Mouse (Mus musculus) monocyte, adult 5-6 weeks (primary cell): ENCODE results near the gene Sema4g. TPM values are rescaled to one million over a fixed set of nuclear protein-coding genes. Genes with fewer than 3 reads are reported as not detected.
"Not testable (repeated sequence)": the region's sequence is repeated elsewhere in the genome, so short reads cannot be mapped to it uniquely, and the experiment has no call there.

Experiments
- ATAC-seq: fragments of 153-309, 156-312 bp; replicated peaks from 2 replicates; pipeline ENCODE4 v1.8.0; 2017; ENCODE audit warnings: mild to moderate bottlenecking; ENCODE audit not compliant: low TSS enrichment, insufficient number of reproducible peaks, severe bottlenecking, poor library complexity, low FRiP score
- total RNA-seq: library from RNA; stranded (forward); fragments of 200-1000, 200-491, 200-594 nt; gene quantifications from 3 replicates; pipeline ENCODE4 v1.2.3, GENCODE M21; 2017

Sema4g gene
- total RNA-seq, 1 experiment from 2014 or later: 0.29 TPM

DNA sequence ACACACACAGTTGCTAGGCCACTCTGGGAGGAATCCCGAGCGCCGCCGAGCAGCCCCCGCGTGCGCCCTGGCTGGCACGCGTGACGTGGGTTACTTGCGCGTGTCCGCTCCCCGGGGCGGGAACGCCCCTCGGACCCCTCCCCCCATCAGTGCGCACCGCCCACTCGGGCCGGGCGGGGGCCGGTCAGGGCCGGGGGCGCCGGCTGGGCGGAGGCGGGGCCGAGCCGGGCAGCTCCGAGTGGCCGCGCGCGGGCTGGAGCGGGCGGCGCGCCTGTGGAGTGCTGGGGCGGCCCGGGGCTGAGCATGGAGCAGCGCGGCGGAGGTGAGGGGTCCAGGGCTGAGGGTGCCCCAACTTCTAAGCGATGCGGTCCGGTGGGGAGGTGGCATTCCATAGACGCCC, 29.0 kb downstream of the Sema4g start:
- ATAC-seq: no peak

DNA sequence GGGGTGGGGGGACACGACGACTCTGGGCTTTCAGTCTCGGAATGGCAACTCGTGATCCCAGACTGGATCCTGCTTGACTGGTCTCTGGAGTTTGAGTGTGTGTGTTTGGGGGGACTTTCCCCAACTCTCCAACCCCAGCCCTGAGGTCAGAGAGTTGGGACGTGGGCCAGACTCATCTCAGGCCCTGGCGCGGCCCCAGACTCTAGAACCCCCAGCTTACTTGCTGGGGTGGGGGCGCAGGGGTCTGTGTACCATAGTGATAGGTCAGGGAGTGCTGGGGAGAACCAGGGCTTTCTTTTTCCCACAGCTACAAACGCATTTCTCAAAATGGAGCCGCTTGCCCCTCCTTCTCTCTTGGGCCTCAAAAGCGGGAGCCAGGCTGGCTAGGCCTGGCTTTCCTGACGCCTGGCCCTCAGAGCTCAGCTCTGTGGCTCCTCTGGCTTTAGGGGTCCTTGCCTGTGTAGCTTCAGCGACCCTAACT, 29.5 kb downstream of the Sema4g start:
- ATAC-seq: no peak

DNA sequence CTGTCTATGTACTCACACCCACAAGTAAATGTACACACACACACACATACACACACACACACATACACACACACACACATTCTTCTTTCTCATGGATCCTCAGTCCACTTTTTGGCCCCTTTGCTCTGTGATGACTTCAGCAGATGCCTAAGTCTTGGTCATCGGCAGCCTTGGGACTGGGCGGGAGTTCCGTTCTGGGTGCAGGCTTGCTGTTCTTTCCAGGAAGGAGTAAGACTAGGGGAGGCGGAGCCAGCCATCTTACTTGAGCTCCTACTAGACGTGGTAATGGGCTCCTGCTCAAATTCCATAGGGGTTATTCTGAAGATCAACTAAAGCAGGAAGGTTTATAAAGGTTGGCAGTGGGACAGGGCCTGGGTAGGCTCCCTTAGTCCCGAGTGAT, 31.4 kb downstream of the Sema4g start:
- no peak for ATAC-seq

DNA sequence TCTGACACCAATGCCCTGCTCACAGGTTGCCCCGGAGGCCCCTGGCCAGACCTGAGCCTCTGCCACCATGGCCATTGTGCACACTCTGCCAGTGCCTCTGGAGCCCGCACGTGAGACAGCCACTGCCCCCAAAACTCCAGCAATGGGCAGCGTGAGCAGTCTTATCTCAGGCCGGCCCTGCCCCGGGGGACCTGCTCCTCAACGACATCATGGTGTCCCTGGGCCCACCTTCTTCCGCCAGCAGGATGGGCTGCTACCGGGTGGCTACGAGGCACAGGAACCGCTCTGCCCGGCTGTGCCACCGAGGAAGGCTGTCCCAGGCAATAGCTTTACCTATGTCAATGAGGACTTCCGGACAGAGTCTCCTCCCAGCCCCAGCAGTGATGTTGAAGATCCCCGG, 32.5 kb downstream of the Sema4g start:
- ATAC-seq: no peak

DNA sequence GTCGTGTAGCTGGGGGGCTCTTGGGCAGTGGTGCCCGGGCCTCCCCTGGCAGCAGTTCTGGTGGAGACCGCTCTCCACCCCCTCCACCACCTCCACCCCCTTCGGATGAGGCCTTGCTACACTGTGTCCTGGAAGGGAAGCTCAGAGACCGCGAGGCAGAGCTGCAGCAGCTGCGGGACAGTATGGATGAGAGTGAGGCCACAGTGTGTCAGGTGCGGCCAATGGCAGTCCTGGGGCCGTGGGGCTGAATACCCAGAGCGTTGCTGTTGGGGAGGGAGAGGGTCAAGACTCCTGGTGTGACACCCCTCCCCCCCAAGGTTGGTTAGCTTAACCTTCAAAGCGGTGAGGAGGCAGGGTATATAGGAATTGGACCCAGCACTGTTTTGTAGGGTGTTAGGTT, 35.1 kb downstream of the Sema4g start:
- no peak for ATAC-seq

DNA sequence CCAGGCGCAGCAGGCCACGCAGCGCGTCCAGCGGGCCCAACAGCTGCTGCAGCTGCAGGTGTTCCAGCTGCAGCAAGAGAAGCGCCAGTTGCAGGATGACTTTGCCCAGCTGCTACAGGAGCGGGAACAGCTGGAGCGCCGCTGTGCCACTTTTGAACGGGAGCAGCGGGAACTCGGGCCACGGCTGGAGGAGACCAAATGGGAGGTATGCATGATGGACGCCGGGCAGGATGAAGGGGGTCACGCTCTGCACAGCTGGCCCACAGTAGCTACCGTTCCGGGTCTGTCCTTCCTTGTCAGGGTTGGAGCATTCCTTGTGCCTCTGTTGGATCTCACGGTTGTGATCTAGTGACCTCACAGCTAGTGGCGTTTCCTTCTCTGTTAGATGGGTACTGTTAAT, 35.9 kb downstream of the Sema4g start:
- no peak for ATAC-seq

DNA sequence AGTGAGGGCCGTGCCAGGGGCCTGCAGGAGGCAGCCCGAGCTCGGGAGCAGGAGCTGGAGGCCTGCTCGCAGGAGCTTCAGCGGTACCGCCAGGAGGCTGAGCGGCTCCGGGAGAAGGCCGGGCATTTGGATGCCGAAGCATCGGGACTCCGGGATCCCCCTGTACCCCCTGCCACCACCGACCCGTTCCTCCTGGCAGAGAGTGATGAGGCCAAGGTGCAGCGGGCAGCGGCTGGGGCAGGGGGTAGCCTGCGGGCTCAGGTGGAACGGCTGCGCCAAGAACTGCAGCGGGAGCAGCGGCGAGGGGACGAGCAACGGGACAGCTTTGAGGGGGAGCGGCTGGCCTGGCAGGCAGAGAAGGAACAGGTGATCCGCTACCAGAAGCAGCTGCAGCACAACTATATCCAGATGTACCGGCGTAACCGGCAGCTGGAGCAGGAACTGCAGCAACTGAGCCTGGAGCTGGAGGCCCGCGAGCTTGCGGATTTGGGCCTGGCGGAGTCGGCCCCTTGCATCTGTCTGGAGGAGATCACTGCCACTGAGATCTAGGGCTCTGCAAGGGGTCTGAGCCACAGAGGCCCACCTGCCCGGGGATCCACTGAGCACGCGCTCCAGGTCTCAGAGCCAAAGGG, 37.2 kb downstream of the Sema4g start:
- ATAC-seq: no peak

DNA sequence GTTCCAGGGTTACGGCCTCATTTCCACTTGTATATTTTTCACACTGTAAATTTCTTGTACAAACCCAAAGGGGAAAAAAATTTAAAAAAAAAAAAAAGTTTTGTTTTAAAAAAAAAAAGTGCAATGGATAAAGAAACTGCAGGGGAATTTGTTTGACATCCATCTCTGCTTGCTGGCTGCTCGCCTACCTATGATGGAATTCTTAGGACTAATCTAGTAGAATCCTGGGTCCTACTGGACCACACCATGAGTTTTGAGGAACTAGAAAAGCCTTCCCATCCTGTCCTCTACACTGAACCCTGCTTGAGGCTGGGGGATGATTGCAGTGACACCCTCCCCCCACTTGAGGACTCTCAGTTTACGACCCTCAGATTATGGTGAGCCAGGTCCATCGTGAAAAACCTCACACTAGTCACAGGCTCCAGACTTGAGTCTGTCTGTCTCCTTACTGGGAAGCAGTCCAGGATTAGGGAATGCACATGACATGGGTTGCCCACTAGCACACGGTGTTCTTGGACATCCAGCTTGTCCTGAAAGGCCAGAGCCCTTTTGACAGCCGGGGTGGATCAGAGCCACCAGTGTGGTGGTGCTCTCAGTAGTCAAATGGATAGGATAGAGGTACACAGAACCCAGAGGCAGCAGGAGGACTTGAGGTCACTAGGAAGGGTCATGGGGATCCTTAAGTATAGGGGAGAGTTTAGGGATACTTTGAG, 38.2 kb downstream of the Sema4g start:
- ATAC-seq: no peak

DNA sequence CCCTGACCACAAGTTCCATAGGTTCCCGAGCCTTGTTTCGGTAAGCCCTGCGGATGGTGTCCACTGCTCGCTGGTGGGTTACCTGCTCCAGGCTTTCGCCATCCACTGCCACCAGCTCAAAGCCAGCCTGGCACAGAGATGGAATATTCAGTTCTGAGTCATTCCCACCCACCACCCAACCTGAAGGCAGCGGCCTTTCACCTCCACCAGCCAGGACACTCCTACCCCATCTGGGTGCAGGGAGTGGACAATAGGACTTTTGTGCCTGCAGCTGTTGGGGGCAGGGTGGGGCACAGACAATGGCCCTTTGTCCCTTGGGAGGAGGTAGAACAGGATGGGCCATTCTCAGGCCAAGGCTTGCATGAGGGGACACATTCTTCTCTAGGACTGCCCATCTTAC, 38.9 kb downstream of the Sema4g start:
- no peak for ATAC-seq

DNA sequence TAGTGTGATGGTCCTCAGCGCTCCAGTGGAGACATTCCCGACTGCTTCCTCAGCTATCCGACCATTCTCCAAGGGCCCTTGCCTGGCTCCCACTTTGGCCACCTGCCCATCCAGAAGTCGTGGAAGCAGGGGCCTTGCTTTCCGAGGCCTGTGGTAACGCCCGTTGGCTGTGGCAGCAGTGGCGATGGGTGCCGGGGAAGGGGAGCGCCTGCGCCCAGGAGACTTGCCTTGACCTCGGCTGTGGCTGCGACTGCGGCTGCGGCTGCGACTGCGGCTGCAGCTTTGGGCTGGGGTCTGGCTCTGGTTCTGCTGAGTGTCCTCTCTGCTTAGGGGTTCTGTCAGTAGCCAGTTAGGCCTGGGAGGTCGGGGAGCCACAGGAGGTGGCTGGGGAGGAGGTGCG, 39.8 kb downstream of the Sema4g start:
- no peak for ATAC-seq

DNA sequence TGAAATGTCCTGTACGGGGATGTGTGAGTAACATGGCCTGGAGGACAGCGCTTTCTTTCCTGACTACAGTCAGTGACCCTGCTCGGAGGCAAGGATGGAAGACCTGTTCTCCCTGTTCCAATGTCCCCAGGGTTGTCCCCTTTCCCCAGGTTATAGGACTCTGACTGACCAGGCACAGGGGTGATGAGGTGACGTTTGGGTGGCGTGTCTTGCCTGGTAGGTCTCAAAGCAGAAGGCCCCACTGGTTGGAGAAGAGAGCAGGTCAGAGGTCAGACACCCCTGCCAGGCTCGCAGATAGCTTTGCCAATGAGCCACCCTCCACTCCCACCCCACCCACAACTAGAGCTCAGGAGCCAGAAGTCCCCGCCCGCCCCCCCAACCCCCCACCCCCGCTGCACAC, 40.7 kb downstream of the Sema4g start:
- no peak for ATAC-seq

DNA sequence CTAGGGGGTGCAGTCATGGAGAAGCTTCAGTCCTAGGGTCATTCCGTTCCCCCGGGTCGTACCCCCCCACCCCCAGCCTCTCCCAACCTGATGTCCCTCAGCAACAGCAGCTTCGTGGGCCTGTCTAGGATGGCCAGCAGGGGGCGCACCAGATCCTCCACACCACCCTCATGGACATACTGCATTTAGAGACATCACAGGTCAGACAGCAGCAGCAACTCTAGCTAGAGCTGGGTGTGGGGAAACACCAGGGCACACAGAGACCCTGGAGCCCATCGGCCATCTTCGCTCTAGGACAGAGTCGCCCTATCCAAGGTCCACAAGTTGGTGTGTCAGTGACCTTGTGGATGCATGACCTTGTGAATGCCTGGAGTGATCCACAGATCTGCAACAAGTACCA, 41.2 kb downstream of the Sema4g start:
- ATAC-seq: peak; percentile 15; the same call in 1 of the 2 replicates

DNA sequence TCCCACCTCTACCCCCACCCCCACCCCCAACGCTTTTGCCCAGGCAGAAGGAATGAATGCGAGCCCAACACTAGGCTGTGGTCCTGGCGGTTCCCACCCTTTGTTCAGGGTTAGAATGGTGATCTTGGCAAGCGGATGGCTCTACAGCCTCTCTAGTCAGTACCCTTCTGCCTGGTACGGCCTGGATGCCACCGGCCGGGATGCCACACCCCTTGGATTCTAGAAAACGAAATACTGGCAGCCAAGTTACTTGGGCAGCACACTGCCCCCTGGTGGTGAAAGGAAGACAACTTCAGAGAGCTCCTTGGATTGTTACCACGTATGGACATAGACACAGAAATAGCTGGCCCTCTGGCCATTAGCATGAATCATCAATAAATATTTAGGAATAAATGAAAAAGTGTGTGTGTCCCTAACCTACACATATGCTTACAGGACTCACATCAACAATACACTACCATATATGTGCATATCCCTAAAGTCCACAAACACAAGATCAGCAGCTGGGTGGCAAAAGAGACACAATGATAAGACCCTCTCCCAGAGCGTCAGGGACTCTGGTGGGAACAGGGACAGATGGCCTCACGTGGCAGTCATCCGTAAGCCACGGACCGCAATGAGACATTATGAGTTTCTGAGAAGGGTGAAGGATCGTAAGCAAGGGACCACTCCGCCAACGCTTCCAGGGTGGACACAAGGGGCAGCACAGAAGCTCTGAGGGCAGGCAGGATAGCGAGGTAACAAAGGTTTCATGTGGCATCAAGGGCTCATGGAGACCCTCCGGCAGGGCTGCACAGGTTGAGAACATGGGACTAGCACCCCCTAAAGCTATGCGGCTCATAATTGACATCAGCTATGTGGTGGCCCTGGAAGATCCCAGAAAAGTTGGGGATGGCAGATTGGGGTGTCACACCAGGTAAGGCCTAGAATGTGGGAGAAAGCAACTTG, 42.1 kb downstream of the Sema4g start:
- peak; percentile 59 for ATAC-seq

DNA sequence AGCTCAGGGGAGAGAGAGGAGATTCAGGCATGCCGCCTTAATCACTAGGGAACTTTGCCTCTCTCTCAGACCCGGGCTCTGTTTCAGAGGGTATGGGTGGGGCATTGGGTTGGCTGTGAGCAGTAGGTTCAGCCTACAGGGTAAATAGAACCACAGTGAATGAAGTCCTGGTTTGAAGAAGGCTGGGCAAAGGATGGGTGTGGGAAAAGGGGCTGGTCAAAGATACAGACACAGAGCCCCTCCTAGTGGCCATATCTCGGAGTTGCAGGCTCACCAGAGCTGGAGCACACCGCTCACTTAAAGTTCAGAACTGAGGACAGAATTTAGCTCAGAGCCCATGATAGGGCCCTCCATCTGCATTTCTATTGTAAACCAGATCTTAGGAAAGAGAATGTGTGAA, 42.9 kb downstream of the Sema4g start:
- no peak; the same call in 1 of the 2 replicates for ATAC-seq

DNA sequence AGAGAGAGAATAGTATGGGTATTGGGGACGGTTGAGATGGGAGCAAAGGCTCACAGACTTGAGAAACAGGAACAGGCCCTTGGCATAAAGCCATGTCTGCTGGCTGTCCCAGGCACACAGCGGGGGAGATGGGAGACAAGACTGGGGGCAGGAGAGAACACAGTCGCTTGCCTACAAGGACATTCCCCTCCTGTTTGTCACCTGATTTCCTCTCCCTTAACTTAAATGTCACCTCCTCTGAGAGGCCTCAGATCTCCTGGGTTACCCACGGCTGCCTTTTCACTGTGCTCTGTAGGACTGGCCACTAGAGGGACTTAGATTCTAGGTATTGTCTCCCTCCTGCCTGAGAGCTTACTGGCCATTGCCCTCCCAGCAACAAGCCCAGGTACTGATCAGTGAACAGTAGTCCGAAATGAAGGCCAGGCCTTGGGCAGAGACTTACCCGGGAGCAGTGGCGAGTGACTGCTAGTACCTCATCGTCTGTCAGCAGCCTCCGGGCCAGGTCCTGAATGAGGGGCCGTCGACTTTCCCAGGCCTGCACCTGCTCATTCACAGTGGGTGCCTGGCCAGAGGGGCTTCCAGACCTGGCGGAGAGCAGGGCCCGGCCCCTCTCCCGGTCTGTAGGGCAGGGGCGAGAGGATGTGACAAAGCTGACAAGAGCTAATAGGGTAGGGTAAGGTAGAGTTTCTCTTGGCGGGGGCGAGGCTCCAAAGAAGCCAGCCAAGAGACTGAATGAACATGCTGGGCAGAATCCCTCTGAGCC, 43.9 kb downstream of the Sema4g start:
- ATAC-seq: no peak

DNA sequence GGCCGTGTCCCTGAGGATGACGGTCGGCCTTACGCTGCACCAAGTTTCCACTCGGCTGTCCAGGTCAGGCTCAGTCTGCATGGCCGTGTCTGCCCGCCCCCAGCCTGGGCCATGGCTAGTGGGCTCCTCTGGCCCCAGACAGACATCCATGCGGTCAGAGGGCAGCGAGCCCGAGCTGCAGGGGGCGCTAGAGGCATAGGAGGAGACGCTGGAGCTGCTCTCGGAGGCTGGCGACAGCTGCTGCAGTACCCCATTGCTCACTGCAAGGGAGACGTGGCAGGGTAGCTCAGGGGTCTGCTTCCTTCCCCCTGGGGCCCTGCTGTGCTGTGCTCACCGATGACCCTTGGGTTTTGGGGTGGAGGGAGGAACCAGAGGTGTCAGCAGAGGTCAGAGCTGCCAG, 48.0 kb downstream of the Sema4g start:
- 0 out of 2 replicates have a peak, but pooled peaks have one; percentile 15 for ATAC-seq

DNA sequence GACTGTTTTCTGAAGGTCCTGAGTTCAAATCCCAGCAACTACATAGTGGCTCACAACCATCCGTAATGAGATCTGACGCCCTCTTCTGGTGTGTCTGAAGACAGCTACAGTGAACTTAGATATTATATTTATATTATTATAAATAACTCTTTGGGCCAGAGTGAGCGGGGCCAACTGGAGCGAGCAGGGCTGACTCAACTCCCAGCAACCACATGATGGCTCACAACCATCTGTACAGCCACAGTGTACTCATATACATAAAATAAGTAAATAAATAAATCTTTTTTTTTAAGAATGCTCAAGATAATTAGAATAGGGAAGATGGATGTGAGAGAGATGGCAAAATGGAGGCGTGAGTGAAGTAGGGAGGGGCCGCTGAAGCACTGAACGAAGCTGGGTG, 49.3 kb downstream of the Sema4g start:
- not testable (repeated sequence) for ATAC-seq

DNA sequence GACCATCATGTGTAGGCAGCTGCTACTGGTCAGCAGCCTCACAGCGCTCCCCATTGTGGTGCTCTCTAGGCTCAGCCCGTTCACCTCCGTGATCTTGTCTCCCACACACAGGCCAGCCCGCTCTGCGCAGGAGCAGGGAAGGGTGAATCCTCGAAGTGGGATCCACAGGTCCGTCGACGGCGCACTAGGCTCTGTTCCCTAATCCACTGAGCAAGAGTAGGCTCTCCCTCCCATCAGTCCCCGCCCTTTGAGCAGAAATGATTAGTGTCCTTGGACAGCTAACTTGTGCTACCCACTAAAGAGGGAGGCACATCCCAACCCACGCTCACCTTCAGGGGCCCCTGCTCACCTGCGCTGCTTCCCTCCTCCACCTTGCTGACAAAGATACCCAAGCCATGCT, 51.3 kb downstream of the Sema4g start:
- ATAC-seq: no peak
